Mouse (Mus musculus): ENCODE data around the gene Atp6v1g1.

Gene Atp6v1g1

GRCm38 (mm10) chr4:63546441-63547055 lies 2.0 kb downstream of the Atp6v1g1 start:
- DNase-seq (ENCODE audit: low spot score in 2 of 2), result no peak

- no peak for DNase-seq (ENCODE audit: low spot score in 2 of 2)
These were observed 3.2 kb downstream of the Atp6v1g1 start for GRCm38 (mm10) chr4:63547799-63548198.

GRCm38 (mm10) chr4:63548491-63548890 lies 3.9 kb downstream of the Atp6v1g1 start:
- no peak for DNase-seq (ENCODE audit: low spot score in 2 of 2)

GRCm38 (mm10) chr4:63550908-63551307 lies 6.3 kb downstream of the Atp6v1g1 start:
- DNase-seq (ENCODE audit: low spot score in 2 of 2), result no peak

GRCm38 (mm10) chr4:63552865-63553264 lies 8.3 kb downstream of the Atp6v1g1 start:
- DNase-seq (ENCODE audit: low spot score in 2 of 2), result no peak

- DNase-seq (ENCODE audit: low spot score in 2 of 2), result no peak
These were observed 9.4 kb downstream of the Atp6v1g1 start for GRCm38 (mm10) chr4:63553789-63554576.

- DNase-seq (ENCODE audit: low spot score in 2 of 2), result no peak
These were observed 10.0 kb downstream of the Atp6v1g1 start for GRCm38 (mm10) chr4:63554616-63555015.

- no peak for DNase-seq (ENCODE audit: low spot score in 2 of 2)
These were observed 10.5 kb downstream of the Atp6v1g1 start for GRCm38 (mm10) chr4:63555111-63555510.

GRCm38 (mm10) chr4:63556665-63557064 lies 12.1 kb downstream of the Atp6v1g1 start:
- DNase-seq (ENCODE audit: low spot score in 2 of 2), result no peak

GRCm38 (mm10) chr4:63557124-63558059 lies 12.8 kb downstream of the Atp6v1g1 start:
- DNase-seq (ENCODE audit: low spot score in 2 of 2), result no peak

GRCm38 (mm10) chr4:63558407-63559081 lies 14.0 kb downstream of the Atp6v1g1 start, which contains the start of gene Tmem268:
Gene Tmem268, plus strand, starts transcription at chr4:63558781.
- peak; percentile 72 to 77 for DNase-seq (ENCODE audit: low spot score in 2 of 2)

- DNase-seq (ENCODE audit: low spot score in 2 of 2), result no peak
These were observed 14.6 kb downstream of the Atp6v1g1 start for GRCm38 (mm10) chr4:63559127-63559697.

- no peak for DNase-seq (ENCODE audit: low spot score in 2 of 2)
These were observed 15.5 kb downstream of the Atp6v1g1 start for GRCm38 (mm10) chr4:63560079-63560478.

GRCm38 (mm10) chr4:63561861-63562675 lies 17.5 kb downstream of the Atp6v1g1 start:
- no peak for DNase-seq (ENCODE audit: low spot score in 2 of 2)

- DNase-seq (ENCODE audit: low spot score in 2 of 2), result no peak
These were observed 18.2 kb downstream of the Atp6v1g1 start for GRCm38 (mm10) chr4:63562742-63563141.

GRCm38 (mm10) chr4:63567712-63568390 lies 23.3 kb downstream of the Atp6v1g1 start:
- no peak for DNase-seq (ENCODE audit: low spot score in 2 of 2)

- DNase-seq (ENCODE audit: low spot score in 2 of 2), result no peak
These were observed 24.8 kb downstream of the Atp6v1g1 start for GRCm38 (mm10) chr4:63569322-63569721.

- DNase-seq (ENCODE audit: low spot score in 2 of 2), result no peak
These were observed 25.7 kb downstream of the Atp6v1g1 start for GRCm38 (mm10) chr4:63570208-63570781.

GRCm38 (mm10) chr4:63572621-63573020 lies 28.0 kb downstream of the Atp6v1g1 start:
- DNase-seq (ENCODE audit: low spot score in 2 of 2), result no peak

Measured in urinary bladder, postnatal 4 days (tissue).